ENCODE assay signal across 24 mouse cellular contexts in the genomic region with DNA sequence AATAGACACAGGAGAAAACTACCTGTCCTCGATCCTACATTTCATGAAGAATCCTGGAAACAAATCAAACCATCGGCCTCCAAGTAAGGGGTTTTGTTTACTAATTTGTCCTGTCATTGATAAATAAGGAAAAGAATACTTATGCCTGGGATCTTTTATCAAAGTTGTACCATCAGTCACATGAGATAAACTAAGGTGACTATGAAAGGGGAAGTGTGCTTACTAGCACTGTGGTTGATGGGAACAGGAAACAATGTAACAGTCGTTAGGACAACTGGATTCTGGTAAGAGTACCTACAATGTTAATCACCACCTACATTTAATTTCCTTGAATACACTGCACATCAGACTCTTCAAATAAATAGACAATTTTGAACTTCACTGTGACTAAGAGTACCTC. TPM values are rescaled to one million over a fixed set of nuclear protein-coding genes. Genes with fewer than 3 reads are reported as not detected.
"Had no signal": no experiment of that assay in that cellular context is flagged by ENCODE, and none has a peak within 500 bp of the region (broad histone marks: within the 10 kb centered on the region; RNA-seq: fewer than 3 reads in every experiment).

No protein-coding gene starts in this region.

- H3K4me3 ChIP-seq: layer of hippocampus, adult 2 months; limb, embryonic 12.5 days; limb, embryonic 15.5 days; midbrain, embryonic 12.5 days; midbrain, embryonic 15.5 days; neural tube, embryonic 12.5 days; neural tube, embryonic 15.5 days had no signal

- H3K27ac ChIP-seq: kidney, postnatal 0 days; layer of hippocampus, adult 2 months; limb, embryonic 12.5 days; limb, embryonic 15.5 days; liver, embryonic 14.5 days; midbrain, embryonic 12.5 days; midbrain, embryonic 15.5 days; neural tube, embryonic 12.5 days; neural tube, embryonic 15.5 days had no signal

- H3K9me3 ChIP-seq: limb, embryonic 12.5 days; limb, embryonic 15.5 days; midbrain, embryonic 12.5 days; neural tube, embryonic 15.5 days had no signal

- H3K9ac ChIP-seq: limb, embryonic 12.5 days; limb, embryonic 15.5 days; liver, embryonic 14.5 days; liver, postnatal 0 days; lung, embryonic 14.5 days; midbrain, embryonic 12.5 days; midbrain, embryonic 15.5 days; neural tube, embryonic 12.5 days; neural tube, embryonic 15.5 days had no signal

- DNase-seq: kidney, adult 18-20 months; kidney, adult 9 months; kidney, postnatal 25 days; layer of hippocampus, adult 9-11 months; left cerebral cortex, postnatal 4 days; liver, postnatal 0 days; lung, embryonic 14.5 days; lung, postnatal 36 days; right cerebral cortex, adult 18-20 months; right cerebral cortex, postnatal 25 days; spleen, adult 18-20 months; thymus, adult 18-20 months; thymus, postnatal 36 days had no signal

- H3K36me3 ChIP-seq: limb, embryonic 15.5 days; midbrain, embryonic 15.5 days; neural tube, embryonic 15.5 days had no signal

- H3K27me3 ChIP-seq: limb, embryonic 12.5 days; limb, embryonic 15.5 days; midbrain, embryonic 12.5 days; midbrain, embryonic 15.5 days; neural tube, embryonic 12.5 days; neural tube, embryonic 15.5 days had no signal

- H3K4me2 ChIP-seq: limb, embryonic 12.5 days; limb, embryonic 15.5 days; liver, embryonic 11.5 days; lung, embryonic 14.5 days; midbrain, embryonic 12.5 days; midbrain, embryonic 15.5 days; neural tube, embryonic 12.5 days; neural tube, embryonic 15.5 days had no signal

- ATAC-seq: liver, postnatal 0 days; lung, postnatal 0 days; midbrain, embryonic 15.5 days had no signal

- H3K4me1 ChIP-seq: limb, embryonic 12.5 days; limb, embryonic 15.5 days; midbrain, embryonic 12.5 days; midbrain, embryonic 15.5 days; neural tube, embryonic 12.5 days; neural tube, embryonic 15.5 days had no signal

RNA-seq across cellular contexts. Expression of a gene that starts 15.2 kb away (rescaled TPM):
- polyA plus RNA-seq: liver, embryonic 14.5 days had no signal
